Mouse (Mus musculus): ENCODE data around the gene Cpsf4l. TPM values are rescaled to one million over a fixed set of nuclear protein-coding genes. Genes with fewer than 3 reads are reported as not detected.

The Cpsf4l gene
- polyA plus RNA-seq, 2 experiments: 0.02 to 0.11 TPM

- no peak for ATAC-seq (ENCODE audit: insufficient read depth)
- H3K9ac ChIP-seq (replicated peaks): no peak overlapping the region
Measured at GRCm38 (mm10) chr11:113678373-113678772, 31.4 kb downstream of the Cpsf4l start.

GRCm38 (mm10) chr11:113677378-113677777 lies 32.4 kb downstream of the Cpsf4l start:
- TF ChIP-seq CTCF (IDR thresholded peaks at IDR 0.05; ENCODE audit: low read depth) (no peak), EP300 (IDR thresholded peaks at IDR 0.05; ENCODE audit: low read depth) (no peak)
- H3K4me3 ChIP-seq (ENCODE audit: insufficient read depth in 1 of 2, low read depth in 2 of 2, low read length in 2 of 2): no peak overlapping the region
- H3K27me3 ChIP-seq (ENCODE audit: control insufficient read depth, insufficient read depth, low read length): no peaks in the 10 kb centered on the region
- H3K4me2 ChIP-seq (ENCODE audit: low read depth): no peak overlapping the region
- peaks cover 53% of the 10 kb centered on the region for H3K36me3 ChIP-seq (replicated peaks; ENCODE audit: control insufficient read depth, insufficient read depth, low read depth)
- no peaks in the 10 kb centered on the region for H3K9me3 ChIP-seq (ENCODE audit: control insufficient read depth, low read length)
- H3K9ac ChIP-seq (replicated peaks): no peak overlapping the region
- WGBS (ENCODE audit: insufficient replicate concordance): 98% methylated on average over 2 of the region's 2 CpGs
- H3K27ac ChIP-seq: no peak overlapping the region
- ATAC-seq (ENCODE audit: insufficient read depth) (no peak), DNase-seq (ENCODE audit: low read depth in 3 of 3, low spot score in 3 of 3) (no peak)
- H3K4me1 ChIP-seq (replicated peaks; ENCODE audit: control insufficient read depth in 2 of 2, insufficient read depth in 2 of 2, low read length in 1 of 2): peaks cover 25 to 30% of the 10 kb centered on the region in 2 experiments

More at GRCm38 (mm10) chr11:113678373-113678772, 31.4 kb downstream of the Cpsf4l start:
- no peak for TF ChIP-seq CTCF (IDR thresholded peaks at IDR 0.05; ENCODE audit: low read depth)
- TF ChIP-seq EP300 (IDR thresholded peaks at IDR 0.05; ENCODE audit: low read depth): no peak
- Histone ChIP-seq H3K9me3 (ENCODE audit: control insufficient read depth, low read length) (no peaks in the 10 kb centered on the region), H3K27ac (no peak overlapping the region), H3K4me3 (ENCODE audit: insufficient read depth in 1 of 2, low read depth in 2 of 2, low read length in 2 of 2) (no peak overlapping the region), H3K36me3 (replicated peaks; ENCODE audit: control insufficient read depth, insufficient read depth, low read depth) (peaks cover 43% of the 10 kb centered on the region), H3K4me2 (ENCODE audit: low read depth) (no peak overlapping the region), H3K4me1 (replicated peaks; ENCODE audit: control insufficient read depth in 2 of 2, insufficient read depth in 2 of 2, low read length in 1 of 2) (peaks cover 31 to 33% of the 10 kb centered on the region in 2 experiments), H3K27me3 (ENCODE audit: control insufficient read depth, insufficient read depth, low read length) (no peaks in the 10 kb centered on the region)
- 81% methylated on average over 8 of the region's 8 CpGs for WGBS (ENCODE audit: insufficient replicate concordance)
- DNase-seq (ENCODE audit: low read depth in 3 of 3, low spot score in 3 of 3): no peak

- Histone ChIP-seq H3K9ac (replicated peaks) (no peak overlapping the region), H3K9me3 (ENCODE audit: control insufficient read depth, low read length) (no peaks in the 10 kb centered on the region), H3K4me3 (ENCODE audit: insufficient read depth in 1 of 2, low read depth in 2 of 2, low read length in 2 of 2) (no peak overlapping the region), H3K4me1 (replicated peaks; ENCODE audit: control insufficient read depth in 2 of 2, insufficient read depth in 2 of 2, low read length in 1 of 2) (peaks cover 23 to 30% of the 10 kb centered on the region in 2 experiments), H3K27me3 (ENCODE audit: control insufficient read depth, insufficient read depth, low read length) (no peaks in the 10 kb centered on the region), H3K36me3 (replicated peaks; ENCODE audit: control insufficient read depth, insufficient read depth, low read depth) (peaks cover 58% of the 10 kb centered on the region), H3K27ac (no peak overlapping the region), H3K4me2 (ENCODE audit: low read depth) (no peak overlapping the region)
- ATAC-seq (ENCODE audit: insufficient read depth) (no peak), DNase-seq (ENCODE audit: low read depth in 3 of 3, low spot score in 3 of 3) (no peak)
- TF ChIP-seq EP300 (IDR thresholded peaks at IDR 0.05; ENCODE audit: low read depth): no peak
- no peak for TF ChIP-seq CTCF (IDR thresholded peaks at IDR 0.05; ENCODE audit: low read depth)
- WGBS (ENCODE audit: insufficient replicate concordance): 92% methylated on average over 2 of the region's 2 CpGs
Measured at GRCm38 (mm10) chr11:113676847-113677246, 33.0 kb downstream of the Cpsf4l start.

- Histone ChIP-seq H3K9ac (replicated peaks) (no peak overlapping the region), H3K27me3 (ENCODE audit: control insufficient read depth, insufficient read depth, low read length) (no peaks in the 10 kb centered on the region), H3K9me3 (ENCODE audit: control insufficient read depth, low read length) (no peaks in the 10 kb centered on the region), H3K4me3 (ENCODE audit: insufficient read depth in 1 of 2, low read depth in 2 of 2, low read length in 2 of 2) (no peak overlapping the region), H3K27ac (no peak overlapping the region), H3K4me2 (ENCODE audit: low read depth) (no peak overlapping the region), H3K4me1 (replicated peaks; ENCODE audit: control insufficient read depth in 2 of 2, insufficient read depth in 2 of 2, low read length in 1 of 2) (peaks cover 4 to 17% of the 10 kb centered on the region in 2 experiments), H3K36me3 (replicated peaks; ENCODE audit: control insufficient read depth, insufficient read depth, low read depth) (peaks cover 74% of the 10 kb centered on the region)
- WGBS (ENCODE audit: insufficient replicate concordance): 87% methylated on average over 5 of the region's 5 CpGs
- ATAC-seq (ENCODE audit: insufficient read depth): no peak
- no peak for DNase-seq (ENCODE audit: low read depth in 3 of 3, low spot score in 3 of 3)
- TF ChIP-seq CTCF (IDR thresholded peaks at IDR 0.05; ENCODE audit: low read depth): no peak
- no peak for TF ChIP-seq EP300 (IDR thresholded peaks at IDR 0.05; ENCODE audit: low read depth)
Measured at GRCm38 (mm10) chr11:113674595-113674994, 35.2 kb downstream of the Cpsf4l start.

GRCm38 (mm10) chr11:113673614-113674013 lies 36.2 kb downstream of the Cpsf4l start:
- peaks cover 84% of the 10 kb centered on the region for H3K36me3 ChIP-seq (replicated peaks; ENCODE audit: control insufficient read depth, insufficient read depth, low read depth)
- H3K4me3 ChIP-seq (ENCODE audit: insufficient read depth in 1 of 2, low read depth in 2 of 2, low read length in 2 of 2): no peak overlapping the region
- no peak overlapping the region for H3K27ac ChIP-seq
- no peak overlapping the region for H3K4me2 ChIP-seq (ENCODE audit: low read depth)
- H3K9me3 ChIP-seq (ENCODE audit: control insufficient read depth, low read length): no peaks in the 10 kb centered on the region
- TF ChIP-seq EP300 (IDR thresholded peaks at IDR 0.05; ENCODE audit: low read depth) (no peak), CTCF (IDR thresholded peaks at IDR 0.05; ENCODE audit: low read depth) (no peak)
- DNase-seq (ENCODE audit: low read depth in 3 of 3, low spot score in 3 of 3) (no peak), ATAC-seq (ENCODE audit: insufficient read depth) (no peak)
- H3K27me3 ChIP-seq (ENCODE audit: control insufficient read depth, insufficient read depth, low read length): no peaks in the 10 kb centered on the region
- peaks cover 3 to 17% of the 10 kb centered on the region in 2 experiments for H3K4me1 ChIP-seq (replicated peaks; ENCODE audit: control insufficient read depth in 2 of 2, insufficient read depth in 2 of 2, low read length in 1 of 2)
- H3K9ac ChIP-seq (replicated peaks): no peak overlapping the region
- 93% methylated on average over 4 of the region's 4 CpGs for WGBS (ENCODE audit: insufficient replicate concordance)
